Mouse (Mus musculus) MEL (cell line): Measurements from ENCODE around the gene Cyp2u1. TPM values are rescaled to one million over a fixed set of nuclear protein-coding genes. Genes with fewer than 3 reads are reported as not detected.

ENCODE experiments used
- DNase-seq: peaks from one replicate; pipeline ENCODE4 v3.0.0; 2011; ENCODE audit warnings: low read depth, low spot score
- H3K27ac ChIP-seq: 2 replicates; pipeline ENCODE4 v1.5.1; 2012; ENCODE audit warnings: low read depth, mild to moderate bottlenecking, control low read depth, low read length, moderate library complexity; ENCODE audit not compliant: control insufficient read depth
- H3K27me3 ChIP-seq, 2 experiments: fragments of 150-350 bp in 1 of 2; sonication (generic) in 1 of 2; 2 replicates each; pipeline ENCODE4 v1.6.1; 2012; ENCODE audit warnings: low read length in 2 of 2, mild to moderate bottlenecking in 2 of 2, improper control_type of control experiment in 1 of 2, moderate library complexity in 1 of 2; ENCODE audit not compliant: insufficient read depth in 2 of 2, control insufficient read depth in 1 of 2
- H3K36me3 ChIP-seq, 2 experiments: 2 replicates each; pipeline ENCODE4 v1.6.1; 2012 to 2014; ENCODE audit warnings: low read length in 2 of 2, improper control_type of control experiment in 1 of 2, inconsistent platforms in 1 of 2, mild to moderate bottlenecking in 1 of 2; ENCODE audit not compliant: insufficient read depth in 2 of 2, control insufficient read depth in 1 of 2
- H3K4me1 ChIP-seq, 2 experiments: fragments of 150-350 bp in 1 of 2; sonication (generic) in 1 of 2; 2 replicates each; pipeline ENCODE4 v1.6.1; 2012; ENCODE audit warnings: low read length in 2 of 2, improper control_type of control experiment in 1 of 2, mild to moderate bottlenecking in 1 of 2; ENCODE audit not compliant: insufficient read depth in 2 of 2, control insufficient read depth in 1 of 2
- H3K4me3 ChIP-seq, 2 experiments: fragments of 150-350 bp in 1 of 2; sonication (generic) in 1 of 2; 2 replicates each; pipeline ENCODE4 v1.5.1; 2012; ENCODE audit warnings: low read depth in 2 of 2, low read length in 2 of 2, mild to moderate bottlenecking in 2 of 2, moderate library complexity in 2 of 2, control low read depth in 1 of 2, improper control_type of control experiment in 1 of 2; ENCODE audit not compliant: control insufficient read depth in 1 of 2, insufficient read depth in 1 of 2
- H3K79me2 ChIP-seq: 2 replicates; pipeline ENCODE4 v1.6.1; 2012; ENCODE audit warnings: mild to moderate bottlenecking, low read length, moderate library complexity; ENCODE audit not compliant: control insufficient read depth, poor library complexity, insufficient read depth
- H3K9ac ChIP-seq: 2 replicates; pipeline ENCODE4 v1.6.1; 2012; ENCODE audit warnings: low read depth, mild to moderate bottlenecking, control low read depth, low read length, moderate library complexity; ENCODE audit not compliant: control insufficient read depth, poor library complexity, severe bottlenecking
- H3K9me3 ChIP-seq: fragments of 150-350 bp; sonication (generic); replicated peaks from 2 replicates; pipeline ENCODE4 v1.6.1; 2012; ENCODE audit warnings: mild to moderate bottlenecking, low read length, improper control_type of control experiment, moderate library complexity; ENCODE audit not compliant: insufficient read depth
- BHLHE40 ChIP-seq: IDR thresholded peaks from 2 replicates; pipeline ENCODE4 v1.6.1; 2012; ENCODE audit warnings: low read depth, mild to moderate bottlenecking, inconsistent platforms, low read length, improper control_type of control experiment, borderline replicate concordance
- CTCF ChIP-seq, 3 experiments: IDR thresholded peaks in 2 of 3; conservative IDR thresholded peaks in 1 of 3; 2 replicates each; pipeline ENCODE4 v1.5.1; 2011 to 2012; ENCODE audit warnings: low read length in 3 of 3, low read depth in 2 of 3, mild to moderate bottlenecking in 2 of 3, improper control_type of control experiment in 1 of 3, inconsistent platforms in 1 of 3, mixed read lengths in 1 of 3, moderate library complexity in 1 of 3; ENCODE audit not compliant: control insufficient read depth in 1 of 3, insufficient read depth in 1 of 3, poor library complexity in 1 of 3, severe bottlenecking in 1 of 3
- E2F4 ChIP-seq: IDR thresholded peaks from 2 replicates; pipeline ENCODE4 v1.6.1; 2011; ENCODE audit warnings: low read depth, low read length, improper control_type of control experiment, borderline replicate concordance
- EP300 ChIP-seq, 2 experiments: IDR thresholded peaks; 2 replicates each; pipeline ENCODE4 v1.6.1; 2011; ENCODE audit warnings: improper control_type of control experiment in 2 of 2, low read length in 2 of 2, low read depth in 1 of 2, mild to moderate bottlenecking in 1 of 2
- GABPA ChIP-seq: IDR thresholded peaks from 2 replicates; pipeline ENCODE4 v1.6.1; 2012; ENCODE audit warnings: low read depth, mild to moderate bottlenecking, inconsistent platforms, low read length, improper control_type of control experiment, moderate library complexity
- JUND ChIP-seq: IDR thresholded peaks from 2 replicates; pipeline ENCODE4 v1.6.1; 2011; ENCODE audit warnings: low read depth, mild to moderate bottlenecking, improper control_type of control experiment, low read length
- MAFK ChIP-seq: IDR thresholded peaks from 2 replicates; pipeline ENCODE4 v1.6.1; 2011; ENCODE audit warnings: low read depth, mild to moderate bottlenecking, low read length, improper control_type of control experiment, borderline replicate concordance
- MAX ChIP-seq: IDR thresholded peaks from 2 replicates; pipeline ENCODE4 v1.6.1; 2011; ENCODE audit warnings: low read length, improper control_type of control experiment
- MEF2A ChIP-seq: IDR thresholded peaks from 2 replicates; pipeline ENCODE4 v1.6.1; 2014; ENCODE audit warnings: low read depth, mild to moderate bottlenecking, inconsistent platforms, low read length, improper control_type of control experiment; ENCODE audit not compliant: poor library complexity, insufficient replicate concordance, severe bottlenecking; ENCODE audit errors: extremely low read depth
- MXI1 ChIP-seq: IDR thresholded peaks from 2 replicates; pipeline ENCODE4 v1.6.1; 2011; ENCODE audit warnings: mild to moderate bottlenecking, low read depth, low read length, improper control_type of control experiment
- NELFE ChIP-seq: IDR thresholded peaks from 2 replicates; pipeline ENCODE4 v1.6.1; 2011; ENCODE audit warnings: low read depth, low read length, improper control_type of control experiment
- POLR2A ChIP-seq, 2 experiments: IDR thresholded peaks; 2 replicates each; pipeline ENCODE4 v1.6.1; 2011 to 2012; ENCODE audit warnings: low read length in 2 of 2, mild to moderate bottlenecking in 2 of 2, control low read depth in 1 of 2, improper control_type of control experiment in 1 of 2, low read depth in 1 of 2, moderate library complexity in 1 of 2; ENCODE audit not compliant: control insufficient read depth in 1 of 2, insufficient read depth in 1 of 2, poor library complexity in 1 of 2
- RAD21 ChIP-seq: IDR thresholded peaks from 2 replicates; pipeline ENCODE4 v1.6.1; 2011; ENCODE audit warnings: mild to moderate bottlenecking, low read depth, low read length, improper control_type of control experiment
- RCOR1 ChIP-seq: IDR thresholded peaks from 2 replicates; pipeline ENCODE4 v1.6.1; 2012; ENCODE audit warnings: low read depth, mild to moderate bottlenecking, inconsistent platforms, low read length, improper control_type of control experiment
- SIN3A ChIP-seq: IDR thresholded peaks from 2 replicates; pipeline ENCODE4 v1.6.1; 2012; ENCODE audit warnings: low read length, improper control_type of control experiment, inconsistent platforms
- TBP ChIP-seq: IDR thresholded peaks from 2 replicates; pipeline ENCODE4 v1.8.0; 2011; ENCODE audit warnings: low read depth, low read length, improper control_type of control experiment
- UBTF ChIP-seq: IDR thresholded peaks from 2 replicates; pipeline ENCODE4 v1.6.1; 2012; ENCODE audit warnings: low read depth, mild to moderate bottlenecking, inconsistent platforms, low read length, improper control_type of control experiment, moderate library complexity, borderline replicate concordance; ENCODE audit not compliant: insufficient read depth
- USF1 ChIP-seq: IDR thresholded peaks from 2 replicates; pipeline ENCODE4 v1.6.1; 2014; ENCODE audit warnings: low read depth, mild to moderate bottlenecking, inconsistent platforms, low read length, improper control_type of control experiment, moderate library complexity
- polyA plus RNA-seq, 2 experiments: library from polyadenylated mRNA; stranded (reverse) in 1 of 2; unstranded in 1 of 2; fragments of >175 nt in 1 of 2; fragments of >200 nt in 1 of 2; gene quantifications; 2 replicates each; pipeline versions ENCODE4 v1.2.1 to v1.2.4; 2012; ENCODE audit warnings: low replicate concordance in 2 of 2, low read depth in 1 of 2; ENCODE audit not compliant: insufficient read length in 2 of 2, insufficient read depth in 1 of 2, missing spikeins in 1 of 2
- total RNA-seq: library from RNA; depleted of rRNA; stranded (reverse); fragments of 300-350 nt; gene quantifications from 2 replicates; pipeline ENCODE4 v1.2.3, GENCODE M21; 2012

Cyp2u1 gene
- total and polyA plus RNA-seq, 3 experiments = 3.6 to 4.5 TPM; not detected in 1

DNA sequence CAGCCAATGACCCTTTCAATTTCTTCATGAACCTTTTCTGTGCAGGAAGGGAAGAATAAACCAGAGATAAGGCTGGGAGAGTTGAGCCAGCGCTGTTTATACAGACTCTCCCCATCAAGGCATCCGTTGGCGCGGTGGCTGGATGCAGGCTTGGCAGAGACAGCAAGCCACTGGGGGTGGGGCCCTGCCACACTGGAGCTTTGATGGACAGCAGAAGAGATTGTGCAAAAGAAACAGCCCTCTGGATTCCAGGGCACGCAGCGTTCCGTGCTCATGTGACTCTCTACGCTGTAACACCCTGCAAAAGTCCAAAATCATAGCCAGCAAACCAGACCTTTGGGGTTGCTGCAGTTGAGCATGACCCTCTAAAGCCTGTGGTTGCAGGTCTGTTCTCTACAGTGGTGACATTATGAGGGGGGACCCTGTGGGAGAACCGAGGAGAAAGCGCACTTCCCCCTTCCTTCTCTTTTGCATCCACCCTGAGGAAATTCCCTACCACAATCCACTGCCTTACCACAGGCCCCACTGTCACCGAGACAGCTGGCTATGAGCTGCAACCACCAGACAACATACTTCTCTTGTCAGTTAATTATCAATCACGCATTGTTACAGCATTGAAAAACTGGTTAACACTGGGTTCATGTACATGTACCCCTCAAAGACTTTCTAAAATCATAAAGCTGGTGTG, 7.4 kb downstream of the Cyp2u1 start:
- Histone ChIP-seq H3K9ac (no peak overlapping the region), H3K4me1 (peaks cover 0 to 4% of the 10 kb centered on the region in 2 experiments; a peak in 1 of 4 replicates), H3K36me3 (peaks cover 0 to 2% of the 10 kb centered on the region in 2 experiments; a peak in 2 of 4 replicates), H3K4me3 (no peak overlapping the region), H3K27me3 (no peaks in the 10 kb centered on the region), H3K9me3 (no peaks in the 10 kb centered on the region)
- no peak for DNase-seq
- TF ChIP-seq CTCF (IDR thresholded peaks at IDR 0.05 in 2 of 3, conservative IDR thresholded peaks at IDR 0.05 in 1 of 3; ENCODE audit: control insufficient read depth in 1 of 3, insufficient read depth in 1 of 3, low read depth in 2 of 3, low read length in 3 of 3, poor library complexity in 1 of 3, severe bottlenecking in 1 of 3) (no peak), BHLHE40 (no peak), JUND (no peak), UBTF (no peak), RAD21 (no peak), SIN3A (no peak), MAX (no peak), POLR2A (IDR thresholded peaks at IDR 0.05; ENCODE audit: control insufficient read depth in 1 of 2, insufficient read depth in 1 of 2, low read depth in 1 of 2, low read length in 2 of 2, poor library complexity in 1 of 2) (no peak), USF1 (no peak), MEF2A (no peak), TBP (no peak), GABPA (no peak), EP300 (IDR thresholded peaks at IDR 0.05; ENCODE audit: low read depth in 1 of 2, low read length in 2 of 2) (no peak), MXI1 (no peak)
- TF ChIP-seq, all 39 proteins: peak for 0
- Histone ChIP-seq H3K27ac (no peak overlapping the region), H3K79me2 (no peaks in the 10 kb centered on the region)

DNA sequence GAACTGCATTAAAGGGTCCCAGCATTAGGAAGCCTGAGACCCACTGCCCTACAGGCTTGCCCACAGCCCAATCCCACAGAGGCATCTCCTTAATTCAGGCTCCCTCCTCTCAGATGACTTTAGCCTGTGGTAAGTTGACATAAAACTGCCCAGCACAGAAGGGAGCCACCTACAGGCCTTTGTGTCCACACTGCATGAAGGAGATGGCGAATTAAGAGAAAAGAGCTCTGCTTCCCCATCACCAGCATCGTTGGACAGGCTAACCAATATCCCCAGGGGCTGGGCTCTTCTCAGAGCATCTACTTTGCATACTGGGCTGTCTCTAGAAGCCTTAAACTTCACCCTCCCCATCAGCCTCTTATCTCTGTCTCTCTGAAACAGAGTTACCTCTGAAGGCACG, 8.5 kb downstream of the Cyp2u1 start:
- Histone ChIP-seq H3K27ac (no peak overlapping the region), H3K4me1 (peaks cover 0 to 4% of the 10 kb centered on the region in 2 experiments; a peak in 1 of 4 replicates), H3K27me3 (no peaks in the 10 kb centered on the region), H3K4me3 (no peak overlapping the region), H3K79me2 (no peaks in the 10 kb centered on the region), H3K9me3 (no peaks in the 10 kb centered on the region), H3K9ac (no peak overlapping the region), H3K36me3 (peaks cover 0 to 2% of the 10 kb centered on the region in 2 experiments; a peak in 2 of 4 replicates)
- TF ChIP-seq RCOR1 (no peak), E2F4 (no peak), USF1 (no peak), UBTF (no peak), CTCF (IDR thresholded peaks at IDR 0.05 in 2 of 3, conservative IDR thresholded peaks at IDR 0.05 in 1 of 3; ENCODE audit: control insufficient read depth in 1 of 3, insufficient read depth in 1 of 3, low read depth in 2 of 3, low read length in 3 of 3, poor library complexity in 1 of 3, severe bottlenecking in 1 of 3) (peak in 2 of 3 experiments; percentile 13 to 22; a peak in 2 of 6 replicates), MAFK (no peak), NELFE (no peak)
- no peak for DNase-seq
